Mouse (Mus musculus) monocyte, adult 2 months (primary cell): ENCODE results near the gene Tex50.
"Not testable (repeated sequence)": the region's sequence is repeated elsewhere in the genome, so short reads cannot be mapped to it uniquely, and the experiment has no call there.

Experiments
- DNase-seq, 2 experiments: peaks; one replicate each; pipeline ENCODE4 v3.0.0; 2022; ENCODE audit warnings: low spot score in 2 of 2, low read depth in 1 of 2

Tex50 gene

DNA sequence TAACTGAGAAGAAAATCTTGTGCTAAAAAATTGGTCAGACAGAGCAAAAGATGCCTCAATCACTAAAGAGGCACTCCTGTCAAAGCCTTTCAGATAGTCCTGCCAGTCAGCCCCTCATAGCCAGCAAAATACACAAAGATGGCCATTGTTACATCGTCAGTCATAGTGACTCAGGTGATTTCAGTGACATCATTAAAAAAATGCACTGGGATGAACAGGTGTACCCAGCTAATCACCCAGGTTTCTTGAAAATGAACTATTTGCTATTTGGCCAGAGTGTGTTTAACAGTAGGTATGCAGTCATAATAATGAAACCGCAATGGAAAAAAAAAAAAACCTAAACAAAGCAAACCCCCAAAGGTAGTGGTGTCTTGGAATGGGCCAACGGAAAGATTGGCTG lies at the start of gene Tex50:
Gene Tex50 (minus strand): TSS at position 101 of the 400 bp plus-strand sequence.
- no peak for DNase-seq

DNA sequence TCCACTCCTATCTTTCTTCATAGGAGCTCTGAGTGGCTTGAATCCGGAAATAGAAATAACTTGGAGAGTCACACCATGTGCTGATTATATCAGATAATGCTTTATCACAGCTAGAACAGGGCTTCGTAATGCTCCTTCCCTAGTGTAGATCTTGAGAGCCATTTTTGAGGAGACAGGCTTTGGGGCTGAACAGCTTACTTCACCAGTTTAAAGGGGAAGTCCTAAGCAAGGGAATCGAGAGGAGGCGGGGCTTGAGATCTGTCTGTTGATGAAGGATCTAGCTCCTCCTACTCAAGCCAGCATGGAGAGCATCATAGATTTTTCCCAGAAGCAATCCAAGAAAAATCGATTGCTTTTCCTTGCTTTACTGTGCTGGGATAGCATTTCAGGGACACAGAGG lies 40.7 kb upstream of the Tex50 start:
- no peak for DNase-seq

DNA sequence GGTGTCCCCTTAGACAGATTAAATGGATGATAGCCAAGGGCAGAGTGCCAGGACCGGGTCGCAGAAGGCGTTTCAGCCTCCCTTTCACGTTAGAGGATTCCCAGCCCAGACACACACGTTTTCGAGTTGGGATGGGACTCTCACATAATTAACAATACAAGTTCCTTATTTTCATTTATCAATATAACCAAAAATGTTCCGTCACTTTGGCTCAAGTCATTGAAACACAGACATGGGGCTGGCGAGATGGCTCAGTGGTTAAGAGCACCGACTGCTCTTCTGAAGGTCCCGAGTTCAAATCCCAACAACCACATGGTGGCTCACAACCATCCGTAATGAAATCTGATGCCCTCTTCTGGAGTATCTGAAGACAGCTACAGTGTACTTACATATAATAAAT lies 37.2 kb upstream of the Tex50 start:
- not testable (repeated sequence) for DNase-seq

GRCm38 (mm10) chr1:161195541-161196351 lies 36.6 kb upstream of the Tex50 start:
- DNase-seq, result no peak

GRCm38 (mm10) chr1:161190253-161190910 lies 31.3 kb upstream of the Tex50 start:
- no peak for DNase-seq

GRCm38 (mm10) chr1:161185431-161185830 lies 26.3 kb upstream of the Tex50 start:
- DNase-seq, result no peak

- no peak for DNase-seq
These were observed 24.6 kb upstream of the Tex50 start for GRCm38 (mm10) chr1:161183677-161184076.

DNA sequence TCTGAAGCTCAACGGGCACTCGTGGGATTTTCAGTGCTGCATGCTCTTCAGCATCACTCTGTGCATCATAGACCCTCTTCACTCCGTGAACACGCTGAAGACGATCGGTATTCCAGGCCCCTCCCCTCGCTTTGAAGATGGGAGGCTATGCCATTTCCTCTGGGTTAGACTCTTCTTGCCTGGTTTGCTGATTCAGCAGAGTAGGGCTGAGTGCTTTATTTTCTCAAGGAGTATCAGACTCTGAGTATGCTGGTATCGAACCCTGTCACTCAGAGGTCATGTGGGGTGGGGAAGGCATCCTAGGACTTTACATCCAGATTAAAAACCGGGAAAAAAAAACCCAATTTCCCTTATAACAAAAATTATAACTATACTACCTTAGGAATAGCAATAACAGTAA lies 23.3 kb upstream of the Tex50 start:
- no peak for DNase-seq

DNA sequence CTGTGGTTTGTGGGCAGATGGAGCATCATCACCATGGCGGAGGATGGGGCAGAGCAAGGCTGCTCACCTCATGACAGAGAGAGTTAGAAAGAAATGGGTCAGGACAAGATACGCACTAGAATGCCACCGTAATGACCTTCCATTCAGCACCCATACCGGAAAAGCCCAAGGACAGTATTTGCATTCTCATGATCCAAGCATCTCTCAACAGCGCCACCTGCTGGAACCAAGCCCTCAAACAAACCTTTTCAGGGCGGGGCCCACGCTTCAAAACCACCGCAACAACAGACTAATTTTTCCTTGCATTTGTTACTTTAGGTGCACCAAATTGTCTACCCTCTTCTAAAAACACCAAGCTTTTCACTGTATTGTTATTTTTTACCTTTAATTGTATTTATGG lies 21.6 kb upstream of the Tex50 start:
- peak in 1 of 2 experiments; percentile 47 for DNase-seq

DNA sequence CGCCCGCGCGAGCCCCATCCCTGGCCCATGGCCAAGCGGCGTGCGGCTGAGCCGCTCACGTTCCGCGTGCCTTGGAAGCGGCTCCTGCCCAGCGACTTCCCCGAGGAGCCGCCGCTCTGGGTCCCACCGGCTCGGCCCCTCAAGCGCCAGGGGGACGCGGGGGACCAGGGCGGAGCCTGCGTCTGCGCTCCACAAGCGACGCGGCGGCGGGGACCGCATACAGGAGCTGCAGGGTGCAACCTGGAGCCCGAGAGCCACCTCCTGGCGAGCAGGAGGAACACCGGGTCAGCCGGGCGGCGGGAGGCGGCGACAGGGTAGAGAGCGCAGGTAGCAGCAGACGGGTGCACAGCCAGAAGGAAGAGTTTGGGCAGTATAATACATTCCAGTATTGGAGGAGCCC lies 11.5 kb upstream of the Tex50 start:
- DNase-seq, result peak in 1 of 2 experiments; percentile 41

DNA sequence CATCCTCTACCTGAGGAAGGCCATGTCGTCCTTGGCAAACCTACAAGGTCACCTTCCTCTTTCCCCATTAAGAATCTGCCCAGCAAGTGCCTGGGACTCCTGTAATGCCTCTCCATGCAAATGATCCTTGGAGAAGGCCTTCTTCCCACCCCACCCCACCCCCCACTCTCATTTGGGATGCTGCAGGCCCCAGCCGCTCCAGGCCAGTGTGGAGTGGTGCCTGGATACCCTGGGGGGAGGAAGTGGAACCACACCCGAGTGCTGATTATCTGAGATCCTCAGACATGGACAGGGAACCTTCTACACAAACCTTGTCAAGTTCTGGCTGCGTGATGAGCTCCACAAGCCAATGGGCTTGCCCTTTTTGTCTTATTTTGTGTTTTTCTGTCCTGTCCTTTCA lies 1.2 kb upstream of the Tex50 start:
- no peak for DNase-seq

DNA sequence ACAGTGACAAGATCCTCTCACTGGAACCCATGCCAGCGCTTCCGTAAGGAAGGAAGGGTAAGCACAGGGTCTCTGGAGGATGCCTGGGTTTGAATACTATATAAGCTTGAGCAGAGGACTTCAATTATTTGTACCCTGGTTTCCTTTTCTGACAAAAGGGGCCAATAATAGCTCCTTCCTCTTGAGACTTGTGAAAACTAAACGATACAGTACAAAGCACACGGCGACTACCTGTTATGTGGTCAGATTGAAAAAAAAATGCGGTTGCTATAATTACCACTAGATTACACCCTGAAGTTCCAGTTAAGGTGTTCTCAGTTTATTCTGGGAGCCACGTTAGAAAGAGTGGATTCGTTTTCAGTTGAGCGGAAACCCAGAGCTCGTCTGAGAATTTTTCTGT lies 2.6 kb downstream of the Tex50 start:
- no peak for DNase-seq

DNA sequence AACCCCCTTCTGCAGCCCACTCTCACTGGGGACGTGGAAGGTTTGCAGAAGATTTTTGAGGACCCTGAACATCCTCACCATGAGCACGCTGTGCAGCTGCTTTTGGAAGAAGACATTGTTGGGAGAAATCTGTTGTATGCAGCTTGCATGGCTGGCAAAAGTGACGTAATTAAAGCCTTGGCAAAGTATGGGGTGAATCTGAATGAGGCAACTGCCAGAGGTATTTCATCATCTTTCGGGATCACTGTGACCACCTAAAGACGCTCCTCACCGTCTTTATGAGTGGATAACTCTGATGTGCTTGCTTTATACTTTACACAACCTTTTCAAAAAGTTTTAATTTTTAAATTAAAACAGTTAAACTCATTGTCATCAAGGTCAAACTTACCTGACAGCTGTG lies 8.0 kb downstream of the Tex50 start:
- DNase-seq, result no peak

- no peak for DNase-seq
These were observed 11.2 kb downstream of the Tex50 start for GRCm38 (mm10) chr1:161147888-161148287.

- not testable (repeated sequence) for DNase-seq
These were observed 13.5 kb downstream of the Tex50 start for GRCm38 (mm10) chr1:161145611-161146010.

DNA sequence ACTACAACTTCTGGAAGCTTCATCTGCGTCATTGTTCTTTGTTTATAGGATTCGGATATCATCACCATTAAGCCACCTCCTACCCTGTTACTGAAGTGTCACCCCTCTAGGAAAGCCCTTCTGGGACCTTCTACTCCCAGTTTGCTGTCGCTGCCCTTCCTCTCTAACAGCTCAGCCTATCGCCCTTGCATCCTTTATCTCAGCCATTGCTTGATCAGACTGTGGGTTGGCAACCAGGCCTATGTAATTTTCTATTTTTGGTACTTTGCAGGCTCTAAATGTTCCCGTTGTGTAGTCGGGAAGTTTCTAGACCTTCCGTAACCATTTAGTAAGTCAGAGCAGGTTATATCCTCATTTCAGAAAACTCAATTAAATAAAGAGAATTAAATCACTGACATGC lies 15.9 kb downstream of the Tex50 start:
- DNase-seq, result no peak

- no peak for DNase-seq
These were observed 16.5 kb downstream of the Tex50 start, which contains the start of gene Ankrd45 for GRCm38 (mm10) chr1:161142531-161143159. Gene Ankrd45, plus strand, starts transcription at chr1:161142691.

GRCm38 (mm10) chr1:161140026-161140762 lies 18.9 kb downstream of the Tex50 start:
- DNase-seq, result no peak

DNA sequence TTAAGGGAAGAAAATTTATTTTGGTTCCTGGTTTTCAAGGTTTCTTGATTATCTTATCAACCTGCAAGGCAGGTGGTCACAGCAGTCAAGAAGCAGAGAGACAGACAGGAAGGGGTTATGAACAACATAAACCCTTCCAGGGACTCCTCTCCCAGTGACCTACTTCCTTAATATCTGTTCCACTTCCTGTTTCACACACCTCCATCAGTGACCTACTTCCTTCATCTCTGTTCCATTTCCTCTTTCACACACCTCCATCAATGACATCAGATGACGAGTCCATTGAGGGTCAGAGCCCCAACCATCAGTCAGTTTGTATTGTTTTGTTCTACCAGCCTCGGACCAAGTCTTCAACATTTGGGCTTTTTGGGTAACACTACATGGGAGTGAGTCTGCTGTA lies 19.6 kb downstream of the Tex50 start:
- DNase-seq, result no peak

- DNase-seq, result peak; percentile 85 to 88
These were observed 28.1 kb downstream of the Tex50 start, which contains the start of gene Klhl20 for GRCm38 (mm10) chr1:161130726-161131664. Gene Klhl20, minus strand, starts transcription at chr1:161131511.
